Mouse (Mus musculus) lung, postnatal 0 days (tissue): ENCODE data around the gene Cdt1. TPM values are rescaled to one million over a fixed set of nuclear protein-coding genes. Genes with fewer than 3 reads are reported as not detected.

Experiments used
- ATAC-seq: fragments of 200-750 bp; cut with Nextera tagmentation; 2 replicates; pipeline ENCODE4 v1.8.0; 2017; ENCODE audit warnings: moderate library complexity
- DNase-seq: peaks from one replicate; pipeline ENCODE4 v3.0.0-alpha.2; 2016; ENCODE audit warnings: low spot score
- H3K27ac ChIP-seq: fragments of 300-500 bp; sonication (generic); 2 replicates; pipeline ENCODE4 v1.5.1; 2014; ENCODE audit warnings: antibody characterized with exemption, mild to moderate bottlenecking, low read length, mixed read lengths
- H3K27me3 ChIP-seq: fragments of 300-500 bp; sonication (generic); replicated peaks from 2 replicates; pipeline ENCODE4 v1.6.1; 2014; ENCODE audit warnings: low read length, mixed read lengths; ENCODE audit not compliant: insufficient read depth
- H3K36me3 ChIP-seq: fragments of 300-500 bp; sonication (generic); 2 replicates; pipeline ENCODE4 v1.6.1; 2014; ENCODE audit warnings: low read length, mixed read lengths; ENCODE audit not compliant: insufficient read depth
- H3K4me1 ChIP-seq: fragments of 300-500 bp; sonication (generic); 2 replicates; pipeline ENCODE4 v1.6.1; 2014; ENCODE audit warnings: antibody characterized with exemption, low read depth, low read length, mixed read lengths; ENCODE audit not compliant: insufficient read depth
- H3K4me2 ChIP-seq: fragments of 300-500 bp; sonication (generic); replicated peaks from 2 replicates; pipeline ENCODE4 v1.6.1; 2014; ENCODE audit warnings: low read depth, mild to moderate bottlenecking, low read length, moderate library complexity, mixed read lengths
- H3K4me3 ChIP-seq: fragments of 300-500 bp; sonication (generic); 2 replicates; pipeline ENCODE4 v1.5.1; 2014; ENCODE audit warnings: low read depth, low read length
- H3K9ac ChIP-seq: fragments of 300-500 bp; sonication (generic); replicated peaks from 2 replicates; pipeline ENCODE4 v1.6.1; 2014; ENCODE audit warnings: low read depth, mild to moderate bottlenecking
- H3K9me3 ChIP-seq: fragments of 300-500 bp; sonication (generic); 2 replicates; pipeline ENCODE4 v1.6.1; 2016; ENCODE audit warnings: low read length, mixed read lengths
- CTCF ChIP-seq: IDR thresholded peaks from 2 replicates; pipeline ENCODE4 v1.5.1; 2016; ENCODE audit warnings: antibody characterized with exemption, mild to moderate bottlenecking
- EP300 ChIP-seq: IDR thresholded peaks from 2 replicates; pipeline ENCODE4 v1.6.1; 2016; ENCODE audit warnings: antibody characterized with exemption, mild to moderate bottlenecking, control low read depth
- WGBS: fragments of 180-500 bp; shearing (Covaris S2); extraction: QIAGEN DNeasy Blood & Tissue Kit; methylation state at CpG from one replicate; pipeline ENCODE4 v1.1.7; 2014; 5-methylcytosine and 5-hydroxymethylcytosine counted together
- polyA plus RNA-seq: library from polyadenylated mRNA; unstranded; fragments of >200 nt; fragmentation: Nextera tagmentation; extraction: Ambion mirVana; gene quantifications from 2 replicates; pipeline ENCODE4 v1.2.1, GENCODE M21; 2015

Cdt1 gene
- polyA plus RNA-seq, 1 experiment from 2014 or later: 7.4 TPM

- WGBS: 37% methylated on average over 8 of the region's 8 CpGs
These were observed 7.5 kb downstream of the Cdt1 start for GRCm38 (mm10) chr8:122575286-122575685.

DNA sequence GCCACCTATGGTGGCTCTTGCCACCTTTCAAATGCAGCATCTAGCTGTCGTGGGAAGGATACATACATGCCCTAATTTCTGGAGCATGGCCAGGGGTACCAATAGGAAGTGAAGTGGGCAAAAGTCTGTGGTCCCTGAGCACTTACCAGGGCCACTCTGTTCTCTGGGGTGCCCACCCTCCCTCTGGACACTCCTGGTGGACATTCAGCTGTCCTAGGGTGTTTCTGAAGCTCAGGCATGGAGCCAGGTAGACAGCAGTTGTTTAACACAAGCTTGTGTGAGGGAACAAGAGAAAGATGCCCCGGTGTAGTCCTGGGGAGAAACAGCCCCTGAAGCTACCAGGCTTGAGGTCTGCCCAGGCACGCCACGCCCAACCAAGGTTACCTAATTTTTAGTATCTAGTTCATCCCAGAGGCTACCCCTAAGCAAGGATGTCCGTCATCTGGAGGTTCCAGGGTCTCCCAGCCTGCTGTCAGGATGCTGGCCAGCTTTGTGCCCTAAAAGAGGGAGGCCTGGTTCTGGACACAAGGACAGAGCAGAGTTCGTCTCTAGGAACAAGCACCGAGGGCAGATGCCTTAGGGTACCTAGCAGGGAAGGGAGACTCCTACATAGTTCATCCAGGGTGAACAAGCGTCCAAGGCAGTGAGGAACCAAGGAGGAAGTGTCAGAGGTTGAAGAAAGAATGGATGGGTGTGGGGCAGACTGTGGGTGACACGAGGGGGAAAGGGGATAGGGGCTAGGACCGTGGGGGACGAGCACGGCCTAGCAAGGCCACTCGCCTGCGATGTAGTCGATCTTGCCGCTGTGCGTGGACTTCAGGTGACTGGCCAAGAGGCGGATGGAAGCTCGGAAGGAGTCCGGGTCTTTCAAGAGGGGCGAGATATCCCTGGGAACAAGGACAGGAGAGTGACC is 8.2 kb downstream of the Cdt1 start:
- peak overlapping the region; percentile 63 for H3K9ac ChIP-seq
- H3K4me1 ChIP-seq: peaks cover 21% of the 10 kb centered on the region; the same call in 1 of the 2 replicates
- no peaks in the 10 kb centered on the region for H3K9me3 ChIP-seq
- TF ChIP-seq CTCF (no peak), EP300 (no peak)
- DNase-seq: no peak
- WGBS: 12% methylated on average over 21 of the region's 21 CpGs
- peak; percentile 6 for ATAC-seq
- peak overlapping the region; percentile 68 for H3K27ac ChIP-seq
- peak overlapping the region; percentile 61 for H3K4me3 ChIP-seq
- no peaks in the 10 kb centered on the region for H3K36me3 ChIP-seq
- peak overlapping the region; percentile 95 for H3K4me2 ChIP-seq
- H3K27me3 ChIP-seq: no peaks in the 10 kb centered on the region

More at GRCm38 (mm10) chr8:122575286-122575685, 7.5 kb downstream of the Cdt1 start:
- ATAC-seq (peak; percentile 20), DNase-seq (no peak)
- no peak overlapping the region for H3K9ac ChIP-seq
- H3K9me3 ChIP-seq: no peaks in the 10 kb centered on the region
- no peaks in the 10 kb centered on the region for H3K36me3 ChIP-seq
- H3K4me3 ChIP-seq: no peak overlapping the region
- peaks cover 21% of the 10 kb centered on the region; the same call in 1 of the 2 replicates for H3K4me1 ChIP-seq
- H3K27me3 ChIP-seq: no peaks in the 10 kb centered on the region
- H3K27ac ChIP-seq: peak overlapping the region; percentile 44
- no peak for TF ChIP-seq EP300
- TF ChIP-seq CTCF: no peak
- H3K4me2 ChIP-seq: peak overlapping the region; percentile 95

DNA sequence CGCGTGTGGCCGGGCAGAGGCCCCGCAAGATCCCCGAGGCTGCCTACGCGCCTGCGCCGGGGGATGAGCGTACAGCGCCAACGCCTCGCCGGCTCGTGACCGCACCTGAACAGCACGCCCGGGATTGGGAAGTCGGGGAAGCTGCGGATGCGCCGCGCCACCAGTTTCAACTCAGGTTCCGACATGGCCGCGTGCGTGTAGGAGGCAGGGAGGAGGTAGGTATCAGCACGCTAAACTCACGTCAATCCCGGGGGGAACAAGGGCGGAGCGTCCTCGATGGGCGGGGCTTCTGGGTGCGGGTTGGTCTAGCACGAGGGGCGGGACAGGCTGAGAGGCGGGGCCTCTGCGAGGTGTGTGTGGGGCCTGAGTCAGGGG is 8.8 kb downstream of the Cdt1 start, which contains the start of gene Aprt:
Aprt (minus strand) TSS at position 262 of the 375 bp plus-strand sequence.
- peak within 1 kb of the TSS; percentile 68 for H3K27ac ChIP-seq
- DNase-seq (peak; percentile 95), ATAC-seq (peak; percentile 94)
- no peaks in the 10 kb centered on the region for H3K36me3 ChIP-seq
- H3K4me2 ChIP-seq: peak within 1 kb of the TSS; percentile 95
- 3% methylated on average over 38 of the region's 39 CpGs for whole genome bisulfite sequencing
- no peaks in the 10 kb centered on the region for H3K9me3 ChIP-seq
- peak within 1 kb of the TSS; percentile 63 for H3K9ac ChIP-seq
- H3K27me3 ChIP-seq: no peaks in the 10 kb centered on the region
- TF ChIP-seq CTCF: no peak
- TF ChIP-seq EP300: no peak
- peaks cover 21% of the 10 kb centered on the region; the same call in 1 of the 2 replicates for H3K4me1 ChIP-seq
- peak within 1 kb of the TSS; percentile 61 for H3K4me3 ChIP-seq

DNA sequence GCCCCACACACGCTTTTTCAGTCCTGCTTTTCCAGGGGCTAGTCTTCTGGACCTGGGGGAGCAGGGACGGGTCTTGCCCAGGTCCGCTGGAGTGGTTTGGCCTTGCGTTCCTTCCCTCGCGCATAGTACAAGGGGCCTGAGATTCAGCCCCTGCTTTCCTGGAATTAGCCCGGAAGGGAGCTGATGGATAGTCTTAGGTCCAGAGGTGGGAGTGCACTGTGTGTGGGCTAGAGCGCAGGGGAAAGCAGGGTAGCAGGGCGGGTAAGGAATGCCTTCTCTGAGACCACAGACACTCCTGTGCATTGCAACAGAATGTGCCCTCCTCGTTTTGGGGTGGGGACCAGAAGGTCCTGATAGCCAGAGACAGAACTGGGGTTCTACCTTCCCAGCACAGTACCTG is 9.3 kb downstream of the Cdt1 start:
- Histone ChIP-seq H3K4me2 (peak overlapping the region; percentile 95), H3K27ac (no peak overlapping the region; the same call in 1 of the 2 replicates), H3K36me3 (no peaks in the 10 kb centered on the region), H3K9ac (no peak overlapping the region), H3K27me3 (no peaks in the 10 kb centered on the region), H3K4me1 (peaks cover 21% of the 10 kb centered on the region; the same call in 1 of the 2 replicates), H3K4me3 (peak overlapping the region; percentile 61; the same call in 1 of the 2 replicates), H3K9me3 (no peaks in the 10 kb centered on the region)
- 22% methylated on average over 10 of the region's 10 CpGs for WGBS
- TF ChIP-seq EP300: no peak
- TF ChIP-seq CTCF: no peak
- DNase-seq (no peak), ATAC-seq (peak; percentile 10; the same call in 1 of the 2 replicates)

DNA sequence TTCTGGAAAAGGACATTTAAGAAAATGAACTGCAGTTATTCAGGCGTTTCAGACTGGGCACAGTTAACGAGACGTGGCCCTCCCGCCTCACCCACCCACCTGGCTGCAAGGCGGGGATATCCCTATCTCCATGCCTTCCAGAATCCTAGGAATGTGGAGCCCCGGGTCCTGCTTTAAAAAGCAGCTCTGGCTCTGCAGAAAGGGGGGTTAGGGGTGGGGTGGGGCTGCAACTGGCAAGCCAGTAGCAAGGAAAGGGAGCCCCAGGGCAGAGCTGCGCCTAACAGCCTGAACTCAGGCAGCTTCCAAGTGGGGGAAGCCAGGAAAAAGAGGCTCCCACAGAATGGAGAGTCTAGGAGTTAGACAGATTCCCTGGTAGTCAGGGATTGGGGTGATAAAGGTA is 11.4 kb downstream of the Cdt1 start:
- no peaks in the 10 kb centered on the region for H3K27me3 ChIP-seq
- WGBS: 32% methylated on average over 7 of the region's 7 CpGs
- no peak overlapping the region for H3K9ac ChIP-seq
- peaks cover 21% of the 10 kb centered on the region; the same call in 1 of the 2 replicates for H3K4me1 ChIP-seq
- no peak overlapping the region for H3K4me2 ChIP-seq
- H3K9me3 ChIP-seq: no peaks in the 10 kb centered on the region
- TF ChIP-seq CTCF: no peak
- TF ChIP-seq EP300: no peak
- no peak overlapping the region for H3K27ac ChIP-seq
- ATAC-seq (no peak), DNase-seq (no peak)
- H3K36me3 ChIP-seq: no peaks in the 10 kb centered on the region
- H3K4me3 ChIP-seq: no peak overlapping the region

GRCm38 (mm10) chr8:122580926-122581325 is 13.1 kb downstream of the Cdt1 start:
- no peak overlapping the region for H3K4me2 ChIP-seq
- TF ChIP-seq EP300 (no peak), CTCF (no peak)
- no peak overlapping the region for H3K4me3 ChIP-seq
- ATAC-seq (no peak), DNase-seq (no peak)
- WGBS: 26% methylated on average over 15 of the region's 15 CpGs
- peaks cover 9% of the 10 kb centered on the region; the same call in 1 of the 2 replicates for H3K4me1 ChIP-seq
- H3K27me3 ChIP-seq: no peaks in the 10 kb centered on the region
- no peak overlapping the region for H3K9ac ChIP-seq
- H3K36me3 ChIP-seq: no peaks in the 10 kb centered on the region
- no peaks in the 10 kb centered on the region for H3K9me3 ChIP-seq
- no peak overlapping the region for H3K27ac ChIP-seq
